Mouse (Mus musculus) T-helper 1 cell (primary cell): ENCODE data around the gene Arhgef12.
"Not testable (repeated sequence)": the region's sequence is repeated elsewhere in the genome, so short reads cannot be mapped to it uniquely, and the experiment has no call there.

Experiments
- in situ Hi-C: fragments of 300-600 bp; cut with MboI, MseI; formaldehyde crosslinking; loops from one replicate; pipeline ENCODE4 v1.15.1; 2025; ENCODE audit warnings: high pct_unique_total_duplicates

The Arhgef12 gene

GRCm38 (mm10) chr9:43011061-43011460, 96.0 kb downstream of the Arhgef12 start:
- in situ Hi-C loops, result loop anchor here (10.0 kb wide), 1 partner anchor 1244 kb away; the partner anchor contains the start of gene Pdzd3

GRCm38 (mm10) chr9:43003881-43004280, 103.2 kb downstream of the Arhgef12 start:
- in situ Hi-C loops, result no loop called here

GRCm38 (mm10) chr9:43003017-43003416, 104.0 kb downstream of the Arhgef12 start:
- in situ Hi-C loops, result no loop called here

- in situ Hi-C loops, result no loop called here
Observed at GRCm38 (mm10) chr9:43000595-43001250, 106.3 kb downstream of the Arhgef12 start.

- in situ Hi-C loops, result no loop called here
Observed at GRCm38 (mm10) chr9:43000070-43000469, 107.0 kb downstream of the Arhgef12 start.

- in situ Hi-C loops, result no loop called here
Observed at GRCm38 (mm10) chr9:42997526-42997925, 109.5 kb downstream of the Arhgef12 start.

GRCm38 (mm10) chr9:42995298-42995697, 111.7 kb downstream of the Arhgef12 start:
- in situ Hi-C loops, result no loop called here

GRCm38 (mm10) chr9:42994708-42995107, 112.3 kb downstream of the Arhgef12 start:
- in situ Hi-C loops, result no loop called here

GRCm38 (mm10) chr9:42993659-42994058, 113.4 kb downstream of the Arhgef12 start:
- in situ Hi-C loops, result no loop called here

GRCm38 (mm10) chr9:42987988-42988387, 119.1 kb downstream of the Arhgef12 start:
- in situ Hi-C loops, result no loop called here

GRCm38 (mm10) chr9:42968894-42969521, 138.0 kb downstream of the Arhgef12 start:
- in situ Hi-C loops, result no loop called here

- in situ Hi-C loops, result no loop called here
Observed at GRCm38 (mm10) chr9:42967731-42968130, 139.3 kb downstream of the Arhgef12 start.

GRCm38 (mm10) chr9:42964809-42965208, 142.2 kb downstream of the Arhgef12 start:
- in situ Hi-C loops, result not testable (repeated sequence)

- in situ Hi-C loops, result no loop called here
Observed at GRCm38 (mm10) chr9:42964366-42964765, 142.7 kb downstream of the Arhgef12 start.

GRCm38 (mm10) chr9:42962506-42962905, 144.5 kb downstream of the Arhgef12 start:
- in situ Hi-C loops, result no loop called here

- in situ Hi-C loops, result no loop called here
Observed at GRCm38 (mm10) chr9:42958401-42958800, 148.6 kb downstream of the Arhgef12 start.

- in situ Hi-C loops, result loop anchor here (5.0 to 10.0 kb wide), 2 partner anchors 161 to 394 kb away; no protein-coding TSS in a partner anchor
Observed at GRCm38 (mm10) chr9:42948381-42948780, 158.7 kb downstream of the Arhgef12 start.

GRCm38 (mm10) chr9:42945174-42945573, 161.9 kb downstream of the Arhgef12 start:
- in situ Hi-C loops, result loop anchor here (5.0 to 10.0 kb wide), 2 partner anchors 158 to 390 kb away; no protein-coding TSS in a partner anchor

GRCm38 (mm10) chr9:42944536-42945006, 162.5 kb downstream of the Arhgef12 start:
- in situ Hi-C loops, result loop anchor here (5.0 to 10.0 kb wide), 3 partner anchors 157 to 390 kb away; no protein-coding TSS in a partner anchor

GRCm38 (mm10) chr9:42943781-42944535, 163.1 kb downstream of the Arhgef12 start, which contains the start of gene Grik4:
TSS of gene Grik4 (minus strand) at chr9:42944493.
- in situ Hi-C loops, result loop anchor here (5.0 to 10.0 kb wide), 2 partner anchors 252 to 389 kb away; no protein-coding TSS in a partner anchor

GRCm38 (mm10) chr9:42943057-42943529, 163.9 kb downstream of the Arhgef12 start:
- in situ Hi-C loops, result loop anchor here (5.0 to 10.0 kb wide), 2 partner anchors 251 to 388 kb away; no protein-coding TSS in a partner anchor
